Mouse (Mus musculus): ENCODE measurements at regions not wholly inside any gene's neighbourhood (a gene's known extent, or its start where the extent isn't known, plus 50 kb on each side); places are given as distances from the start of the nearest gene placed in this dataset.
"Not testable (repeated sequence)": the region's sequence is repeated elsewhere in the genome, so short reads cannot be mapped to it uniquely, and the experiment has no call there.

DNA sequence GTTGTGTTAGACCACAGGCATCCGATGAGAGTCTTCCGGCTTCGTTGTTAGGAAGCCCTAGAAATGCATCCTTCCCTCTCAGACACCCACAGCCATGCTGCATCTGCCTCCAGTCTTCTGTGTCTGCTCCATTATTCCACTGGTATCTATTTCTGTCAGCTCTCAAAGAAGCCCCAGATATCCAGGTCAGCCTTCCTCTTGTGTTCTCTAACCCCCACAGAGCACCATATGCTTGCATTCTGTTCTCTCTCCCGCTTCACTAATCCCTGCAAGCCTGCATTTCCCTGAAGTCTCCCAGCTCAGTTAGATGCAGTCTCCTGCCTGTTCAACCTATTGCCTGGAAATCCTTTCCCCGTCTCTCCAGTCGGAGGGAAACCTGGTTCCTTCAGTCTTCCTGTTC lies 53.6 kb upstream of the Wdfy3 start:
- H3K27ac ChIP-seq = no peak overlapping the region
- H3K4me3 ChIP-seq (replicated peaks) = no peak overlapping the region
- H3K9ac ChIP-seq (replicated peaks) = no peak overlapping the region
- H3K4me1 ChIP-seq (replicated peaks) = peaks cover 9% of the 10 kb centered on the region; the same call in 1 of the 2 replicates
- no peaks in the 10 kb centered on the region for H3K36me3 ChIP-seq
- 33% methylated on average over 6 of the region's 6 CpGs for WGBS
- no peaks in the 10 kb centered on the region for H3K27me3 ChIP-seq
- no peaks in the 10 kb centered on the region for H3K9me3 ChIP-seq
- ATAC-seq = 0 out of 2 replicates have a peak, but pooled peaks have one; percentile 27
- no peak overlapping the region for H3K4me2 ChIP-seq (replicated peaks)

DNA sequence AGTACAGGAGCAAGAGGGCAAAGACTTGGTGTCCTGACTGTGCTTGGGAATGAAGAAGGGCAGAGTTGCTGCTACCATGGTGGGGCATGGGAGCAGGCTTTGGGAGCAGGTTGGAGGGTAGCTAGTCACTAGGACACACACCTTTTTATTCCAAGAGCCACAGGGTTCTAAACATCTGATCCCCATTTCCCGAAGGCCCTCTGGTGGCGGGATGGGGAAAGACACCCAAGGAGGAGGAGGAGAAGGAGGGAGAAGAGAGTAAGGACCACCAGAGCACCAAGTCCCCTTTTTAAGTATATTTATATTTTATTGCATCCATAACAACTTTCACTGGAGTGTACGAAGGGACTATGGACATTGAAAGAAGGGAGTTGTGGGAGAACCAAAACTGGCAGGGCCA lies 57.0 kb upstream of the Wdfy3 start:
- WGBS = 13% methylated on average over 3 of the region's 3 CpGs
- ATAC-seq = no peak

GRCm38 (mm10) chr5:102147991-102148390 lies 78.3 kb upstream of the Wdfy3 start:
- Histone ChIP-seq H3K36me3 (no peaks in the 10 kb centered on the region), H3K9ac (replicated peaks) (no peak overlapping the region), H3K27ac (no peak overlapping the region), H3K27me3 (no peaks in the 10 kb centered on the region), H3K4me2 (replicated peaks) (no peak overlapping the region), H3K4me3 (replicated peaks) (no peak overlapping the region), H3K4me1 (replicated peaks) (peaks cover 14% of the 10 kb centered on the region), H3K9me3 (no peaks in the 10 kb centered on the region)
- ATAC-seq = no peak
- WGBS = 76% methylated on average over 4 of the region's 4 CpGs

More for the DNA sequence above, 57.0 kb upstream of the Wdfy3 start:
- Histone ChIP-seq H3K27ac (no peak overlapping the region), H3K4me3 (replicated peaks) (no peak overlapping the region), H3K4me2 (replicated peaks) (no peak overlapping the region), H3K27me3 (no peaks in the 10 kb centered on the region), H3K4me1 (replicated peaks) (peaks cover 9% of the 10 kb centered on the region; the same call in 1 of the 2 replicates), H3K9me3 (no peaks in the 10 kb centered on the region), H3K36me3 (no peaks in the 10 kb centered on the region), H3K9ac (replicated peaks) (no peak overlapping the region)

- Histone ChIP-seq H3K27me3 (no peaks in the 10 kb centered on the region), H3K4me3 (replicated peaks) (no peak overlapping the region), H3K9me3 (no peaks in the 10 kb centered on the region), H3K4me2 (replicated peaks) (no peak overlapping the region), H3K4me1 (replicated peaks) (peaks cover 14% of the 10 kb centered on the region), H3K9ac (replicated peaks) (no peak overlapping the region), H3K27ac (0 out of 2 replicates have a peak overlapping the region, but pooled peaks have one; percentile 11), H3K36me3 (no peaks in the 10 kb centered on the region)
- 42% methylated on average over 14 of the region's 14 CpGs for WGBS
- peak; percentile 81 for ATAC-seq
Observed at GRCm38 (mm10) chr5:102149481-102150129, 79.9 kb upstream of the Wdfy3 start.

GRCm38 (mm10) chr5:102159621-102160020 lies 89.9 kb upstream of the Wdfy3 start:
- no peak overlapping the region for H3K27ac ChIP-seq
- no peak for ATAC-seq
- 29% methylated on average over 2 of the region's 2 CpGs for WGBS

DNA sequence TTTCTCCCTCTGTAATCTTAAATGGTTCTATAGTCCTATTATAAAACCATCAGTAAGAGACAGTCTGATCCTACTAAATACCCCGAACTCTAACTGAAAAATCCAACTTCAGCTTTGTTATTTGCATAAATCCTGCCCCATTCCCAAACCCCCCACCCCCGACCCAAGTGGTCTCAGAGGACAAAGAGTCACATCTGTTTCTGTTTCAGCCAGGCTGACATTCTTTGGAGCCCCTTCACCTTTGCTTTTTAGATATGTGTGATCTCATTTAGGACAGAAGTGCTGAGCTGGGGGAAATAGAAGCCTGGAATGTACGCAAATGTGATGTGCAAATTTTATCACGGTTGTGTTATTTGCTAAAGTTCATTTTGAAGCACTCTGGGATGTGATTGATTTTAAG lies 98.3 kb upstream of the Wdfy3 start:
- Histone ChIP-seq H3K4me2 (replicated peaks) (no peak overlapping the region), H3K9ac (replicated peaks) (no peak overlapping the region), H3K36me3 (no peaks in the 10 kb centered on the region), H3K4me1 (replicated peaks) (no peaks in the 10 kb centered on the region), H3K9me3 (no peaks in the 10 kb centered on the region), H3K27me3 (no peaks in the 10 kb centered on the region), H3K27ac (no peak overlapping the region), H3K4me3 (replicated peaks) (no peak overlapping the region)
- 34% methylated on average over 4 of the region's 4 CpGs for WGBS
- no peak for ATAC-seq

More at GRCm38 (mm10) chr5:102159621-102160020, 89.9 kb upstream of the Wdfy3 start:
- Histone ChIP-seq H3K9ac (replicated peaks) (no peak overlapping the region), H3K4me1 (replicated peaks) (no peaks in the 10 kb centered on the region), H3K4me3 (replicated peaks) (no peak overlapping the region), H3K36me3 (no peaks in the 10 kb centered on the region), H3K9me3 (no peaks in the 10 kb centered on the region), H3K27me3 (no peaks in the 10 kb centered on the region), H3K4me2 (replicated peaks) (no peak overlapping the region)

DNA sequence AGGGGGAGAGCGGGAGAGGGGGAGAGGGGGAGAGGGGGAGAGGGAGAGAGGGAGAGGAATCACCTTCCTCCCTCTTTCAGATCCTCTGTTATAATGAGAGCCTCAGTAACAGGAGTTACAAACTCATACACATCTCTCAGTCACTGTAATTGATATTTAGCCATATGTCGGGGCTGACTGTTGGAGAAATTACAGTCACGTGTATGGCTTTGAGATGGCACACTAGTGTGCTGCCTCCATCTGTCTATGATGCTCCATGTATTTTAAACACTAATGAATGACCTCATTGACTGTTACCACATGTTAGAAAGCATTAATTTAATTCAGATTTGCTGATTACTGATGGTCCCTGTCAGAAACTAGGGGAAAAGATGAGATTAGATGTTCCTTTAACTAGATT lies 102.1 kb upstream of the Wdfy3 start:
- Histone ChIP-seq H3K4me1 (replicated peaks) (no peaks in the 10 kb centered on the region), H3K27me3 (no peaks in the 10 kb centered on the region), H3K9ac (replicated peaks) (no peak overlapping the region), H3K9me3 (no peaks in the 10 kb centered on the region), H3K36me3 (no peaks in the 10 kb centered on the region), H3K4me3 (replicated peaks) (no peak overlapping the region), H3K27ac (no peak overlapping the region), H3K4me2 (replicated peaks) (no peak overlapping the region)
- WGBS = 92% methylated on average over 2 of the region's 3 CpGs
- ATAC-seq = no peak

DNA sequence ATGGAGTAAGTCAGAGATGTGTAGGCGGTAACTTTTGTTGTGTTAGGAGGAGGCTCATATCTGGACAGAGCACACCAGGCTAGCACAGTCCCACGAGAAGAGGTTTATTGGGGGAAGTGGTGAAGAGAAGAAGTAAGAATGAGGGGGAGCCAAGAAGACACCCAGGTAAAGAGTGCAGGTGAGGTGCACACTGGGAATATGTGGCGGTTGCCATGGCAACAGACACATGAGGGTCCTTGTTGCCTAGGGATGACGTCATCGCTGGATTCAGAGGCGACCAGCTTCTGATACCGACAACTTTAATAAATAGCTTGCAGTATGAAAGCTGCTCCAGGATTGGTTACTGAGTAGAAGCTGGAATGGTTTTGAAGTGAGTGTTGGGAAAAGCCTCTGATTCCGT lies 110.5 kb upstream of the Wdfy3 start:
- Histone ChIP-seq H3K27me3 (no peaks in the 10 kb centered on the region), H3K4me3 (replicated peaks) (no peak overlapping the region), H3K9me3 (no peaks in the 10 kb centered on the region), H3K9ac (replicated peaks) (no peak overlapping the region), H3K4me2 (replicated peaks) (no peak overlapping the region), H3K4me1 (replicated peaks) (no peaks in the 10 kb centered on the region), H3K36me3 (no peaks in the 10 kb centered on the region), H3K27ac (no peak overlapping the region)
- 84% methylated on average over 8 of the region's 8 CpGs for WGBS
- no peak for ATAC-seq

DNA sequence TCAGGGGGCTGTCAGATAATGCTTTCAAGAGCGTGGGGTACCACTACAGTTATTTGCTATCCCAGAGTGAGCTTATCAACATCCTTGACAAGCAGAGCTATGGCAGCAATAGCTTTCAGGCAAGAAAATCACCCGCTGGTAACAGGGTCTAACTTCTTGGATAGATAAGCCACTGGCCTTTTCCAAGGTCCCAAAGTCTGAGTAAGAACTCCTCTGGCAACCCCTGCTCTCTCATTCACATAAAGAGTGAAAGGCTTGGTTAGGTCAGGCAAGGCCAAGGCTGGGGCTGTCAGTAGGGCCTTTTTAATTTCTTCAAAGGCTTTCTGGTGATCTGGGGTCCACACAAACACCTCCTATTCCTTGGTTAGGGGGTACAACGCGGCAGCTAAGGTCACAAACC lies 119.2 kb upstream of the Wdfy3 start:
- ATAC-seq; H3K36me3 ChIP-seq; H3K27ac ChIP-seq; H3K27me3 ChIP-seq; H3K4me2 ChIP-seq (replicated peaks); H3K4me1 ChIP-seq (replicated peaks); H3K9me3 ChIP-seq; H3K9ac ChIP-seq (replicated peaks); H3K4me3 ChIP-seq (replicated peaks): not testable (repeated sequence)
- 86% methylated on average over 4 of the region's 4 CpGs for WGBS

DNA sequence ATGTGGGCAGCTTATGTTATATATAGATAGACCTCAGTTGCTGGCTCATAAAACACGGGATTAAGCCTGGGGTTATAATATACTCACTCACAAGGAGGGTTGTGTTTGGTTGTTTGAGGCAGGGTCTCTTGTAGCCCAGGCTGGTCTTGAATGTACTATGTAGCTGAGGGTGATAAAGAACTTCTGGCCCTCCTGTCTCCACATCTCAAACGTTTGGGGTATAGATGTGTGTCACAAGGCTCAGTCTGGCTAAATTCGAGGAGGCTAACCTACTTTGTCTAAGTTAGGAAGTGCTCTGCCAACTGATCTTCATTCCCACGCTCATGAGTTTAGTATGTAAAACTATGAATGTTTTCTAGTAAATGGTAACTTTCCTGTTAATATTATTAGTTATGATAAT lies 136.7 kb upstream of the Wdfy3 start:
- Histone ChIP-seq H3K27ac (no peak overlapping the region), H3K27me3 (no peaks in the 10 kb centered on the region), H3K9ac (replicated peaks) (no peak overlapping the region), H3K36me3 (no peaks in the 10 kb centered on the region), H3K4me2 (replicated peaks) (no peak overlapping the region), H3K4me1 (replicated peaks) (no peaks in the 10 kb centered on the region), H3K9me3 (no peaks in the 10 kb centered on the region; the same call in 1 of the 2 replicates), H3K4me3 (replicated peaks) (no peak overlapping the region)
- ATAC-seq = no peak
- 56% methylated on average over 4 of the region's 4 CpGs for WGBS

DNA sequence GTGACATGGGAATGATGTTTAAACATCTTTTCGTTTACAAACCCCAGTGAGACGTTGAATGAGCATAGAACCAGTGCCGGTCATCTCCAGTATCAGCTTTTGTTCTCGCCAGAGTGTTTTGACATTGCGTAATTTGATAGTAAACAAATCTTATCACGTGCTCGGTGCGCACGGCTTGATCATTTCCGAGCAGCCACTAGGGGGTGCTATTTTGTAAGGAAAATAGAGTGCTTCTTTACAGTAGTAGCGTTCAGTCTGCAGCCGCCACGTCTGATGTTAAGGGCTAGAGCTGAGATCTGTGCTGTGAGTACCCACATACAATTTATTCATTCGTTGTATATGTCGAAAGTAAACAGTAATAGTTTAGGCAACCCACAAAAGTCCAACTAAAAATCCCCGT lies 137.2 kb upstream of the Wdfy3 start:
- Histone ChIP-seq H3K4me1 (replicated peaks) (no peaks in the 10 kb centered on the region), H3K4me2 (replicated peaks) (peak overlapping the region; percentile 41), H3K9ac (replicated peaks) (no peak overlapping the region), H3K9me3 (no peaks in the 10 kb centered on the region; the same call in 1 of the 2 replicates), H3K27me3 (no peaks in the 10 kb centered on the region), H3K27ac (no peak overlapping the region), H3K36me3 (no peaks in the 10 kb centered on the region), H3K4me3 (replicated peaks) (no peak overlapping the region)
- WGBS = 6% methylated on average over 16 of the region's 16 CpGs
- peak; percentile 81 for ATAC-seq

DNA sequence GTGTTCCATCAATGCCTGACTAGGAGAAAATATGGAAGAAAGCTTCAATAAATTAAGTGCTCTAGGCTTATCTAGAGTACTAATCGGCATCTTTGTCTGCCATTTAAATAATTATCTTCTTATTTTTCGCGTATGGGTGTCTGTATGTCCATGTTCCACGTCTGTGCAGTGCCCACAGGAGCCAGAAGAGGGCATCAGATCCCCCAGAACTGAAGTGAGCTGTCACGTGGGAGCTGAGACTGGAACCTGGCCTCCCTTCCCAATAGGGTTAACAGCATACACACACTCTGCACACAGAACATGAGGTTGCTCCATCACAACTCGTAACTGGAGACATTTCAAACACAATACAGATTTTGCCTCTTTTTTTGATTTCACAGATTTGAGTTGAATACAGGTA lies 143.4 kb upstream of the Wdfy3 start:
- H3K9ac ChIP-seq (replicated peaks) = no peak overlapping the region
- no peak overlapping the region for H3K27ac ChIP-seq
- H3K36me3 ChIP-seq = no peaks in the 10 kb centered on the region
- H3K4me1 ChIP-seq (replicated peaks) = no peaks in the 10 kb centered on the region
- H3K9me3 ChIP-seq = no peaks in the 10 kb centered on the region; the same call in 1 of the 2 replicates
- no peak for ATAC-seq
- H3K4me2 ChIP-seq (replicated peaks) = no peak overlapping the region
- no peak overlapping the region for H3K4me3 ChIP-seq (replicated peaks)
- H3K27me3 ChIP-seq = no peaks in the 10 kb centered on the region
- 66% methylated on average over 6 of the region's 6 CpGs for WGBS

- H3K27me3 ChIP-seq = no peaks in the 10 kb centered on the region
- H3K9me3 ChIP-seq = no peaks in the 10 kb centered on the region
- no peak for ATAC-seq
- H3K4me3 ChIP-seq (replicated peaks) = no peak overlapping the region
- WGBS = 24% methylated on average over 6 of the region's 6 CpGs
- H3K36me3 ChIP-seq = no peaks in the 10 kb centered on the region
- no peak overlapping the region for H3K9ac ChIP-seq (replicated peaks)
- H3K4me2 ChIP-seq (replicated peaks) = no peak overlapping the region
- 0 out of 2 replicates have a peak, but pooled peaks cover 4% of the 10 kb centered on the region for H3K4me1 ChIP-seq (replicated peaks)
- H3K27ac ChIP-seq = 0 out of 2 replicates have a peak overlapping the region, but pooled peaks have one; percentile 1
Observed at GRCm38 (mm10) chr5:102227131-102227530, 157.4 kb upstream of the Wdfy3 start.
